Mouse (Mus musculus): ENCODE results near the gene 1110008L16Rik.
"Not testable (repeated sequence)": the region's sequence is repeated elsewhere in the genome, so short reads cannot be mapped to it uniquely, and the experiment has no call there.

1110008L16Rik gene

DNA sequence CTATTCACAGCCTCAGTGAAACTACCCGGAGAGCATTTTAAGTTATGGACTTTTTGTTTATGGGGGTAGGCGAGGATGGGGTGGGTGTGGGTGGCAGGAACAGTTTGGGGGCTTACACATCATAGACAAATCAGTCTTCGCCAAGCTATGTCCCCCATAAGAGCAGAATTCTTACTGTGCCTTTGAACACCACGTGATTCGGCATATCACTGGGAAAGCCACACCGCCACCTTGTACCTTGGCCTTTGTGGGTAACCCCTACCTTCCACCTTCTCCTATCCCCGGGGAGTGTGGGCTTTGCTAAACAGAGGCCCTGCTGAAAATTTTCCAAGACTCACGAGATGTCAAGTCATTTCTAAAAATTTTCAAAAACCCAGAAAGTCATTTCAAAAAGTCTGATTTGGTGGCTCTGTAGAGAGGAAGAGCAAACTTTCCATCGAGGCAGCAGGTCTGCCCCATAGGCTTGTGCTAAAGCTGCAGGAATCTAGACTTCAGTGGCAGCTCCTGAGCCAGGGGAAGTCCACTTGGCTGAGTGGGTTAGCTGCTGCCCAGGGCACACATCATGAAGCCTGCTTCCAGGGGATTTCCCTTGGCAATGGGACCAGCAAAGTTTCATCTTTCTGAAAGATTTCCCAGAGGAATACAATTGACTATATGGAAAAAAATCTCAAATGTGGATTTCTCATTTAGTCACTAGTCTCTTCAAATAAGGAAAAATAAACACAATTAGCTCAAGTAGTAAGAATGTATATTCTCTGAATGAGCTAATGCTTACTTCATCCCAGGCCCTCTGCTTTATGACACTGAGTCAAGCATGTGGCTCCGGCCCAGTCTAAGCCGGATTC is 93.6 kb downstream of the 1110008L16Rik start:
- DNase-seq (ENCODE audit: low read depth, low spot score) = peak; percentile 84

DNA sequence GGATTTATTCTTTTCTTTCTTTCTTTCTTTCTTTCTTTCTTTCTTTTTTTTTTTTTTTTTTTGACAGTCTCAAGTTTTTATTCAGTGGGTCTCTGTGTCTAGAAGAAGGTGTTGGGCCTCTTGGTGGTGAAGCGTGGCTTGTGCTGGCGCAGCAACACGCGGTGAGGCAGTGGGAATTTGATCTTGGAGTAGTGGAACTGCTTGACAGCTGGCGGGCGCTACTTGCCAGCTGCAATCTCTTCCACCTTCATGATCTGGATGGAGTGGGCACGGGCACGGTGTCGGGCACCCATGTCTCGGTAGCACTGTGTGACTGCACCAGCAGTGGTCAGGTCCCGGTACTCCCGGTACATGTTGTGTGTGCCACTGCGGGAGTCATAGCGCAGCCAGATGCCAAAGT is 96.2 kb downstream of the 1110008L16Rik start:
- DNase-seq (ENCODE audit: low read depth, low spot score) = not testable (repeated sequence)

DNA sequence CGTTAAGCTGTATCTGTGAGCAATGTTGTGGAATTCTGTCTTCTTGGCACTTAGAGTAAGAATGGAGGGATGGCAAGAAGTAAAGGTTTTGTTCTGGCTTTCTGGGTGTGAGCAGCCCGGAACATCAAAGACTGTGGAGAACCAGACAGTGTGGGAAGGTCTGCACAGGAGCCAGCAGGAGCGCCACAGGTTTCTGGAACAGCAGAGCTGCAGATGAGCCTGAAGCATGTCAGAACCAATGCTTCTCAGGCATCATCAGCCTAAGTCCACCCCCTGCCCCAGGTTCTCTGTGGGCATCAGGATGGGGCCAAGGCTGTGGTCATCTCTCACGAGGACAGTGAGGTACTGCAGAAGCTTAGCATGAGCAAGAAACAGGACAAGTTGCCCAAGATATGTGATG is 97.2 kb downstream of the 1110008L16Rik start:
- no peak for DNase-seq (ENCODE audit: low read depth, low spot score)

DNA sequence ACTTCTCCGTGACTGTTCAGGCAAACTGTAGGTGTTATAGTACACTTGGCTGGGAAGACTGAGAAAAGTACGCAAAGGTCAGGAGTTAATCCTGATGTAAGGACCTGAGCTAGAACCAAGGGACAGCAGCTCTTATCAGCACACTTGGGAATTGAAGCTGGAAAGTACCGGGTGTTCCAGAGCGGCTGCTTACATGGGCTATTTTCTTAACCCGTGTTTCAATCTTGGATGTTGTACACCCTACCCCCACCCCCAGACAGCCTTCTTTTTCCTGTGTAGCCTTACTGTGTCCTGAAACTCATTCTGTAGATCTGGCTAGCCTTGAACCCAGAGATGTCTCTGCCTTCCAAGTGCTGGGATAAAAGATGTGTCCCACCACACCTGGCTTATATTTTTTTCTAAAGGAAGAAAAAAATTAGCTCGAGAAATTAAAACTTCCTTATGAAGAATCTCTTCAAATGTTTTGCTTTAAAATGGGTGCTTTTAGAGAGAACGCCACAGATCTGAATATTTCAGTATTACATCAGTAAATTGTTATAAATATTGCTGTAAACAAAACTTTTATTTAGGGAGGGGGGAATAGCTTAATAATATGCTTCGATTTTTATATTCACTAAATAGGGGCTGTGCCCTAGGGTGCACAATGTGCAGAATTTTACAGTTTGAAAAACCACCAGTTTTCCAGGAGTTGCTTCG is 98.3 kb downstream of the 1110008L16Rik start:
- no peak for DNase-seq (ENCODE audit: low read depth, low spot score)

DNA sequence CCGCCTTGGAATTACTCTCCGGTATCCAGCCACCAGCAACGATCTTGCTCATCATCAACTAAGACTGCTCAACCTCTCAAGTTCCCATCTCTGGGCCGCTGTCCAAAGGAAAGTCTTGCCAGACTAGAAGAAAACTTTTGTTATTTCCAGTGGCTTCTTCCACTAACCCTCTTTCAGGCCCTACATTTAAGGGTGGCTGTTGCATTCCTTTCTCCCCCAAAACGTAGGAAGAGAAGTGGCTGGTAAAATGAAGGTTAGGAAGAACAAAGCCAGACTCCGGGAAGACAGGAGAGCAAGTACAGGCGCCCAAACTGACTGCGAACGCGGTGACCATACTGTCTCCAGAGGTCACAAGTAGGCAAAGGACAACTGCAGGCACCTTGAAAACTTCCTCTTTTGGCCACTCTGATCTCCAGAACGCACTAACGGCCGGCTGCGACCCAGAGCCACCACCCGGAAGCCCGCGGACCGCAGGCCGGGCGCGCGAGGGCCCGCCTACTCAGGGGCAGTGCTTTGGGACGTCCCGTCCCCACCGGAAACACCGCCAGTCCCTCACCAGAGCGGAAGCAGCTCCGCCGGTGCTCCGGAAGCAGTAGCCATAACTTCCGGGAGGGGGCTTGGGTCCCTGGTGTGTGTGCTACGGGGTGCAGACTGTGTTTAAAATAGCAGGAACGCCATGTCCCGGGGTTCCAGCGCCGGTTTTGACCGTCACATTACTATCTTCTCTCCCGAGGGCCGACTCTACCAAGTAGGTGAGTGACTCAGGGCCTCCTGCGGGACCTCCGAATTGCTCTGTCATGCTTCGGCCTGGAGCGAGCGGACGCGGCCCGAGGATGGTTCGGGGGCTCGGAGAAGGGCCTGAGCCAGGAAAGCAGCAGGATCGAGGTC is 99.1 kb downstream of the 1110008L16Rik start:
- peak; percentile 95 for DNase-seq (ENCODE audit: low read depth, low spot score)

DNA sequence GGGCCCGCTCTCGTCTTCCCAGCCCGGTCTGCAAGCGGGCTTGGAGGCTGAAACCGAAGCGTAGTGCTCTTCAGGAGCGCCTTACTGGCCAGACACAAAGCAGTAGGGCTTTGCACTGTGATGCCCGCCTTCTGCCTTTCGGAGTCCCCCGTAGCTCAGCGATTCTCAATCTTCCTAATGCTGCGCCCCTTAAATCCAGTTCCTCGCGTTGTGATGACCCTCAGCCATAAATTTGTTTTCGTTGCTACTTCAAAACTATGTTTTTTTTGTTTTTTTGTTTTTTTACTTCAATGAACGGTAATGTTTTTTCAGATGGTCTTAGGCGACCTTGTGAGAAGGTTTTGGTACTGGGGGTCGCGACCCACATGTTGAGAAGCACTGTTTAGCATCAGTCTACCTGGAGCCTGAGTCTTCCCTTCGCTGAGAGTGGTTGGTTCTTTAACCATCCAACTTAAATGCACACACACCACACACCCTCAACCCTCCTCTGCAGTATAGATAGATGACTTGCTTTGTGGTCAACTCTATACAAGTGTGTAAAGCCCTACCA is 99.8 kb downstream of the 1110008L16Rik start:
- no peak for DNase-seq (ENCODE audit: low read depth, low spot score)

DNA sequence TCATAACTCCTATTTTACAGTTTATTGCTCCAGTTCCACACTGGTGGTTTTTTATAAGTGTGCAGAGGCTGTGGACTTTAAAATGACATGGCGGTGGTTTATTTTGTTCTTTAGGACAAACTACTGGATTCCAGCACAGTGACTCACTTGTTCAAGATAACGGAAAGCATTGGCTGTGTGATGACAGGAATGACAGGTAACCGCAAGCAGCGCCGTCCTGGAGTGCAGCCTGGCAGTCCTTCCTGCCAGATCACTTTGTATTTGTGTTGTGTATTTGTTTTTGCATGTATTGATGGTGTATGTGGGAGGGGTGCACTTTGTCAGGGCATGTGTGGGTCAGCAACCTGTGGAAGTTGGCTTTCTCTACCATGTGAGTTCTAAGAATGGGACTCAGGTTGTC is 108.5 kb downstream of the 1110008L16Rik start:
- peak; percentile 70 for DNase-seq (ENCODE audit: low read depth, low spot score)

DNA sequence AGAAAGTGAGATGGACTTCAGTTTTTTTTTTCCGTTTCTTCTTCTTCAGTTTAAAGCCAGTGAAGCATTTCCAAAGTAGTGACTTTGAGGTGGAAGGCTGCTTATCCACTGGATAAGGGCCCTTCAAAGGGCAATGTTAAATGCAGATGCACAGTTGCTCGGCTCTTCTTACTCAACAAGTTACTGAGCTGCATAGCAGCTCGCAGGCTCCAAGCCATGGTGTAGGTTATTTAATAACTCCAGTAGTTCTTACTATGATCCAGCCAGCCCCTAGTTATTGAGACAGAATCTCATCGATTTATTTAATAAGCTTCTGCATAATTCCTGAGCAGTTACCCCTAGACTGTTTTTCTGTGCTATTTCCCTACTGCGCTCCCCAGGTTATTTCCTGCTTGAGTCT is 115.9 kb downstream of the 1110008L16Rik start:
- DNase-seq (ENCODE audit: low read depth, low spot score) = no peak

DNA sequence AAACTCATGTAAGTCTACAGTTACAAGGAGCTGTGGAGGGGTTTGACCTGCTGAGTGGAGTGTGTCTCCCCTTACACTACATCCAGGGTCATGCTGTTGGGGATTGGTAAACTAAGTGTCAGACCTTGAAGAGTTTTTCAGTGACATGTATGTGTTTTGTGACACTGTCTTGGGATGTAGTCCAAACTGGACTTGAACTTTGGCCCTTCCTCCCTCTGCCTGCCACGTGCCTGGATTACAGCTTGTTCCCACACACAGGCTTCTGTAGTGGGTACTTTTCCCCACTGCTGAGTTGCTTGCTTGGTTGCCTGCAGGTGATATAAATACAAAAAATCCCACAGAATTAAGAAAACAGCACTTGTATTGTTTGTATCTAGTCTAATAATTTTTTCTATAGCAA is 116.4 kb downstream of the 1110008L16Rik start:
- no peak for DNase-seq (ENCODE audit: low read depth, low spot score)

DNA sequence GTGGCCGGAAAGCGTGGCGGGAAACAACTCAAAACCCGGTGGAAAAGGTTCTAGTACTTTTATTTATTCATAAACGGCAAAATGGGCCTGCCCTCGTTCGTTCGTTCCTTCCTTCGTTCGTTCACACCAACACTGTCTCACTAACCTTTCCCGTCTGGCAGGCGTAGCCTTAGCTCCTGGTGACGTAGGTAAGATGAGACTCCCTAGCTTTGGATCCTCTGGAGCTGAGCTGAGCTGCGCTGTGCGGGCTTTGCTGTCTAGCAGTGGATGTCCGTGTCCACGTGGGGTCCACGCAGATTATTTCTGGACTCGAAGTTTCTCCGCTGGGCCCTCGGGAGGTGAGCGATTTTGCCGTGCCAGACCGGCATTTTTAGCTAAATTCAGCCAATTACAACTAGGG is 120.8 kb downstream of the 1110008L16Rik start:
- no peak for DNase-seq (ENCODE audit: low read depth, low spot score)

DNA sequence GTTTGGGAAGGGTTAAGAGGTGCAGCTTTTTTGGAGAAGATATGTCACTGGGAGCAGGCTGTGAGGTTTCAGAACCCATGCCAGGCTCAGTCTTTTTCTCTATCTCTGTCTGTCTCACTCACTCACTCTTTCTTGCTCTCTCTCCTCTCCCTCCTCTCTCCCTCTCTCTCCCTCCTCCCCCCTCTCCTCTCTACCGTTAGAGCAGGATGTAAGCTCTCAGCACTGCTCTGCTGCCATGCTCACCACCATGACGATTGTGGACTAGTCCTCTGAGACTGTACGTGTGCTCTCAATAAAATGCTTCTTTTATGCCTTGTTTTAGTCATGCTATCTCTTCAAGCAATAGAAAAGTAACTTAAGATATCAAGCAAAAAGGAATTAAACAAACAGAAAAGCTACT is 122.7 kb downstream of the 1110008L16Rik start:
- DNase-seq (ENCODE audit: low read depth, low spot score) = no peak

DNA sequence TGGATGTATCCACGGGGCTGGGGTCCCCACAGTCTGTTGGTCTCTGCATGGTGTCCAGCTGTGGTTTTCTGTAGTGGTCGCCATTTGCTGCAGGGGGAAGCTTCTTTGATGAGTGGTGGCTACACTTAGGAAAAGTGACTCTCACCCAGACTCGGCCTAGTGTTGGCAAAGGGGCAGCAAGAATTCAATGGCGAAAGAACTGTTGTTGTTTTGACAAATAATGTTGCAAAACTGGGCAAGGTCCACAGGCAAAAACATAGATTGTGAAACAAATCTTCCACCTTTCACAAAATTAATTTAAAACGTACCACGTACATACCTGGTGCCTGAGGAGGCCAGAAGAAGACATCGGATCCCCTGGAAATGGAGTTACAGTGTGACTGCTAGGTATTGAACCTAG is 126.9 kb downstream of the 1110008L16Rik start:
- DNase-seq (ENCODE audit: low read depth, low spot score) = no peak

DNA sequence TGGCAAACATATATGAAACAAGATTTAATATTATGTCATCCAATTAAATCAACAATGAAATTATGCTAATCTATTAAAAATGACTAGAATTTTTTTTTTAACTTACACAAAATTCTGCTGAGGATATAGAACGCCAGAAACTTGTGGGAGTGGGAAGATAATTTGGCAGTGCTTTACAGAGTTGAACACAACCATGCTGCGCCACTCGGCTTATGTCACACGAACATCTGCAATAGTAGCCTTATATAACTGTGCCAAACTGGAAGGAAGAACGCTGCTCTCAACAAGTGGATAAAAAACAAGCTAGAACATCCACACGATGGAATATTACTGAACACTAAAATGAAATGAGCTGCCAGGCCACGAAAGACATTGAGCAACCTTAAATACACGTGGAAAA is 129.8 kb downstream of the 1110008L16Rik start:
- no peak for DNase-seq (ENCODE audit: low read depth, low spot score)

DNA sequence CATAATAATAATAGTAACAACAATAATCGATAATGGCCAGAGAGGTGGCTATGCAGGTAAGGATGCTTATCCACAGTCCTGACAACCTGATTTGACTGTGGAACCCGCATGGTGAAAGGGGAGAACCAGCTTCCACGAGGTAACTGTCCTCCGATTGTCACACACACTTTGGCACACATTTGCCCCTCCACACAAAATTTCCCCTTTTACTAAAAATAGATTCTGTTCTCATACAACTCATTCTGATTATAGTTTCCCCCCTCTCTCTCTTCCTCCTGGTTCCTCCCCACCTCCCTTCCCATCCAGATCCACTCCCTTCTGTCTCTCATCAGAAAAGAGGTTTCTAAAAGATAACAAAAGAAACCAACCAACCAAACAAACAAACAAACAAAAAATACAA is 130.6 kb downstream of the 1110008L16Rik start:
- DNase-seq (ENCODE audit: low read depth, low spot score) = no peak

Data from 3T3-L1 (cell line).